Mouse (Mus musculus) layer of hippocampus, postnatal 10 days (tissue): ENCODE data around the gene Casq1. TPM values are rescaled to one million over a fixed set of nuclear protein-coding genes. Genes with fewer than 3 reads are reported as not detected.

Experiments
- DNase-seq, 2 experiments: peaks; one replicate each; pipeline ENCODE4 v3.0.0; 2021; ENCODE audit warnings: low spot score in 2 of 2
- total RNA-seq, 2 experiments: library from RNA; stranded (reverse); gene quantifications; 2 replicates each; pipeline ENCODE4 v1.2.3; 2021

Gene Casq1
- total RNA-seq, 2 experiments from 2014 or later, result 1.2 to 1.6 TPM

- no peak for DNase-seq
Measured at GRCm38 (mm10) chr1:172183056-172183455, 36.6 kb downstream of the Casq1 start.

GRCm38 (mm10) chr1:172181777-172182176, 37.9 kb downstream of the Casq1 start:
- DNase-seq, result no peak

- DNase-seq, result no peak
Measured at GRCm38 (mm10) chr1:172180881-172181280, 38.8 kb downstream of the Casq1 start.

GRCm38 (mm10) chr1:172179102-172179501, 40.6 kb downstream of the Casq1 start:
- DNase-seq, result no peak

- DNase-seq, result no peak
Measured at GRCm38 (mm10) chr1:172177791-172178190, 41.9 kb downstream of the Casq1 start.

GRCm38 (mm10) chr1:172173181-172173580, 46.5 kb downstream of the Casq1 start:
- DNase-seq, result no peak

GRCm38 (mm10) chr1:172172381-172172780, 47.3 kb downstream of the Casq1 start:
- DNase-seq, result no peak

- DNase-seq, result no peak
Measured at GRCm38 (mm10) chr1:172169809-172170208, 49.9 kb downstream of the Casq1 start.

GRCm38 (mm10) chr1:172167911-172168310, 51.8 kb downstream of the Casq1 start:
- DNase-seq, result no peak

- no peak for DNase-seq
Measured at GRCm38 (mm10) chr1:172162959-172163358, 56.7 kb downstream of the Casq1 start.

GRCm38 (mm10) chr1:172162009-172162408, 57.7 kb downstream of the Casq1 start:
- no peak for DNase-seq

GRCm38 (mm10) chr1:172160508-172160907, 59.2 kb downstream of the Casq1 start:
- DNase-seq, result no peak

- no peak for DNase-seq
Measured at GRCm38 (mm10) chr1:172159970-172160369, 59.7 kb downstream of the Casq1 start.

Other genes starting within 250 kb of the Casq1 start
- gene Vangl2, start 191.4 kb downstream of the Casq1 start, total RNA-seq, result 10 to 100 TPM; 32.3 to 33.0 TPM
- 1 to 10 TPM; 1.8 TPM for gene Nhlh1, start 162.3 kb downstream of the Casq1 start, total RNA-seq
- gene Copa, start 137.3 kb downstream of the Casq1 start, total RNA-seq, result 100 to 1,000 TPM; 165 TPM
- gene Ncstn, start 137.1 kb downstream of the Casq1 start, total RNA-seq, result 10 to 100 TPM; 72.0 to 79.4 TPM
- gene Pex19, start 93.1 kb downstream of the Casq1 start, total RNA-seq, result 100 to 1,000 TPM; 105 to 106 TPM
- gene Dcaf8, start 71.8 kb downstream of the Casq1 start, total RNA-seq, result 10 to 100 TPM; 85.4 to 90.5 TPM
- gene Pea15a, start 13.1 kb downstream of the Casq1 start, total RNA-seq, result 100 to 1,000 TPM; 351 to 392 TPM
- gene Atp1a4, start 38.5 kb upstream of the Casq1 start, total RNA-seq, result not detected
- 100 to 1,000 TPM; 178 to 204 TPM for gene Igsf8, start 41.8 kb upstream of the Casq1 start, total RNA-seq
- gene Atp1a2, start 78.2 kb upstream of the Casq1 start, total RNA-seq, result 100 to 1,000 TPM; 472 TPM
- 10 to 100 TPM; 38.4 to 46.7 TPM for gene Kcnj9, start 109.5 kb upstream of the Casq1 start, total RNA-seq
- gene Kcnj10, start 121.3 kb upstream of the Casq1 start, total RNA-seq, result 10 to 100 TPM; 70.7 to 73.5 TPM
- 10 to 100 TPM; 10.2 to 10.8 TPM for gene Pigm, start 156.7 kb upstream of the Casq1 start, total RNA-seq